Mouse (Mus musculus): ENCODE data around the gene Acad10. TPM values are rescaled to one million over a fixed set of nuclear protein-coding genes. Genes with fewer than 3 reads are reported as not detected.

The Acad10 gene
- polyA plus RNA-seq, 1 experiment from 2014 or later: 3.0 TPM

GRCm38 (mm10) chr5:121593451-121594401, 66.6 kb downstream of the Acad10 start, which contains the start of gene Aldh2:
Gene Aldh2, minus strand, starts transcription at chr5:121593824.
- Histone ChIP-seq H3K9ac (peak within 1 kb of the TSS; percentile 86), H3K36me3 (ENCODE audit: insufficient read depth) (no peaks in the 10 kb centered on the region), H3K4me1 (ENCODE audit: insufficient read depth) (no peaks in the 10 kb centered on the region), H3K27me3 (ENCODE audit: insufficient read depth, low read length) (no peaks in the 10 kb centered on the region), H3K4me2 (peak within 1 kb of the TSS; percentile 93), H3K4me3 (ENCODE audit: low read depth, low read length) (peak within 1 kb of the TSS; percentile 78), H3K9me3 (ENCODE audit: low read depth, low read length) (no peaks in the 10 kb centered on the region), H3K27ac (ENCODE audit: low read depth) (peak within 1 kb of the TSS; percentile 44)
- 3% methylated on average over 47 of the region's 47 CpGs for WGBS
- DNase-seq (peak; percentile 94), ATAC-seq (ENCODE audit: insufficient read depth) (peak; percentile 89)
- TF ChIP-seq CTCF (IDR thresholded peaks at IDR 0.05; ENCODE audit: low read depth): peak; percentile 39

GRCm38 (mm10) chr5:121592816-121593407, 67.4 kb downstream of the Acad10 start:
- Histone ChIP-seq H3K27me3 (ENCODE audit: insufficient read depth, low read length) (no peaks in the 10 kb centered on the region), H3K4me3 (ENCODE audit: low read depth, low read length) (peak overlapping the region; percentile 78), H3K36me3 (ENCODE audit: insufficient read depth) (no peaks in the 10 kb centered on the region), H3K27ac (ENCODE audit: low read depth) (peak overlapping the region; percentile 44), H3K9ac (peak overlapping the region; percentile 86), H3K4me2 (peak overlapping the region; percentile 93), H3K9me3 (ENCODE audit: low read depth, low read length) (no peaks in the 10 kb centered on the region), H3K4me1 (ENCODE audit: insufficient read depth) (no peaks in the 10 kb centered on the region)
- no peak for DNase-seq
- TF ChIP-seq CTCF (IDR thresholded peaks at IDR 0.05; ENCODE audit: low read depth): no peak
- WGBS: 3% methylated on average over 33 of the region's 33 CpGs
- ATAC-seq (ENCODE audit: insufficient read depth): peak; percentile 70

- WGBS: 52% methylated on average over 11 of the region's 11 CpGs
- Histone ChIP-seq H3K27me3 (ENCODE audit: insufficient read depth, low read length) (no peaks in the 10 kb centered on the region), H3K4me2 (peak overlapping the region; percentile 93), H3K9me3 (ENCODE audit: low read depth, low read length) (no peaks in the 10 kb centered on the region), H3K4me3 (ENCODE audit: low read depth, low read length) (peak overlapping the region; percentile 78), H3K4me1 (ENCODE audit: insufficient read depth) (peaks cover 4% of the 10 kb centered on the region; the same call in 1 of the 2 replicates), H3K9ac (peak overlapping the region; percentile 86; the same call in 1 of the 2 replicates), H3K36me3 (ENCODE audit: insufficient read depth) (no peaks in the 10 kb centered on the region), H3K27ac (ENCODE audit: low read depth) (no peak overlapping the region)
- ATAC-seq (ENCODE audit: insufficient read depth) (no peak), DNase-seq (peak; percentile 42)
- no peak for TF ChIP-seq CTCF (IDR thresholded peaks at IDR 0.05; ENCODE audit: low read depth)
Measured at GRCm38 (mm10) chr5:121592064-121592815, 68.1 kb downstream of the Acad10 start.

- Histone ChIP-seq H3K27me3 (ENCODE audit: insufficient read depth, low read length) (no peaks in the 10 kb centered on the region), H3K36me3 (ENCODE audit: insufficient read depth) (no peaks in the 10 kb centered on the region), H3K4me3 (ENCODE audit: low read depth, low read length) (no peak overlapping the region), H3K27ac (ENCODE audit: low read depth) (no peak overlapping the region), H3K4me2 (peak overlapping the region; percentile 93), H3K4me1 (ENCODE audit: insufficient read depth) (peaks cover 10% of the 10 kb centered on the region), H3K9ac (no peak overlapping the region), H3K9me3 (ENCODE audit: low read depth, low read length) (no peaks in the 10 kb centered on the region)
- no peak for TF ChIP-seq CTCF (IDR thresholded peaks at IDR 0.05; ENCODE audit: low read depth)
- ATAC-seq (ENCODE audit: insufficient read depth): no peak
- DNase-seq: peak; percentile 42
- WGBS: 53% methylated on average over 11 of the region's 11 CpGs
Measured at GRCm38 (mm10) chr5:121591417-121592063, 68.8 kb downstream of the Acad10 start.

- no peak for ATAC-seq (ENCODE audit: insufficient read depth)
- TF ChIP-seq CTCF (IDR thresholded peaks at IDR 0.05; ENCODE audit: low read depth): no peak
- WGBS: 83% methylated on average over 6 of the region's 6 CpGs
- Histone ChIP-seq H3K27ac (ENCODE audit: low read depth) (no peak overlapping the region), H3K4me3 (ENCODE audit: low read depth, low read length) (no peak overlapping the region), H3K27me3 (ENCODE audit: insufficient read depth, low read length) (no peaks in the 10 kb centered on the region), H3K4me2 (no peak overlapping the region), H3K36me3 (ENCODE audit: insufficient read depth) (no peaks in the 10 kb centered on the region), H3K9me3 (ENCODE audit: low read depth, low read length) (no peaks in the 10 kb centered on the region), H3K4me1 (ENCODE audit: insufficient read depth) (peaks cover 18% of the 10 kb centered on the region), H3K9ac (no peak overlapping the region)
- DNase-seq: no peak
Measured at GRCm38 (mm10) chr5:121589928-121590327, 70.4 kb downstream of the Acad10 start.

GRCm38 (mm10) chr5:121586400-121587039, 73.8 kb downstream of the Acad10 start:
- 36% methylated on average over 6 of the region's 6 CpGs for WGBS
- Histone ChIP-seq H3K4me1 (ENCODE audit: insufficient read depth) (peaks cover 23% of the 10 kb centered on the region), H3K27me3 (ENCODE audit: insufficient read depth, low read length) (no peaks in the 10 kb centered on the region), H3K36me3 (ENCODE audit: insufficient read depth) (no peaks in the 10 kb centered on the region), H3K4me3 (ENCODE audit: low read depth, low read length) (no peak overlapping the region), H3K9me3 (ENCODE audit: low read depth, low read length) (no peaks in the 10 kb centered on the region), H3K4me2 (peak overlapping the region; percentile 37), H3K9ac (no peak overlapping the region), H3K27ac (ENCODE audit: low read depth) (peak overlapping the region; percentile 48)
- TF ChIP-seq CTCF (IDR thresholded peaks at IDR 0.05; ENCODE audit: low read depth): no peak
- DNase-seq (peak; percentile 84), ATAC-seq (ENCODE audit: insufficient read depth) (peak; percentile 77)
